Mouse (Mus musculus) MN1 (cell line): ENCODE data around the gene Slc35g3.

Experiments used
- DNase-seq: peaks from one replicate; pipeline ENCODE4 v3.0.0-alpha.2; 2016; ENCODE audit warnings: low spot score

Slc35g3 gene

DNA sequence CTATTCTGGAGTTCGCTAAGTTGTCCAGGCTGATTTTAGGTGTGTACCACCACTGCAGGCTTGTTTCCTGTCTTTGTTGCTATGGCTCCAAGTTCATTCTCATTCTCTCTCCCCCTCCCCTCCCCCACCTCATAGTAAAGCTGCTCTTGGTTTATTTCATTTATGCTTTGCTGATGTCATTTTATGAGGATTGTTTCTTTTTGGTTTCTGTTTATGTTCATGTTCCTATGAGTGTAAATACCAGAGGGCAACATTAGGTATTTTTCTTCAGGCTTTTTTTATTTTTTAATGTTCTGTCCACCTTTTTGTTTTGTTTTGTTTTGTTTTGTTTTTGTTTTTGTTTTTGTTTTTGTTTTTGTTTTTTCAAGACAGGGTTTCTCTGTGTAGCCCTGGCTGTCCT, at the start of gene Slc35g3:
Slc35g3 (minus strand) TSS at position 101 of the 400 bp plus-strand sequence.
- DNase-seq: no peak

DNA sequence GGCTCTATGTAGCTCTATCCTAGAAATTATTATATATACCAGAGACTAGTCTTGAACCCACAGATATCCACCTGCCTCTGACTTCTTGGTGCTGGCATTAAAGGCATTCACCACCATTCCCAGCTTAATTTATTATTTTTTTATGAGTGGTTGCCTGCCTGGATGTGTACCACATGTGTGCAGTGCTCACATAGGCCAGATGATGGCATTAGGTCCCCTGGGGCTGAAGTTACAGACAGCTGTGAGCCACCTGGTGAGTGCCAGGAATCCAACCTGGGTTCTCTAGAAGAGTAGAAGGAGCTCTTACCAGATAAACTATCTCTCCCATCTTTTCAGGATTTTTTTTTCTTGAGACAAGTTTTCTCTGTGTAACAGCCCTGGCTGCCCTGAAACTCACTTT, 48.5 kb upstream of the Slc35g3 start:
- DNase-seq: no peak

DNA sequence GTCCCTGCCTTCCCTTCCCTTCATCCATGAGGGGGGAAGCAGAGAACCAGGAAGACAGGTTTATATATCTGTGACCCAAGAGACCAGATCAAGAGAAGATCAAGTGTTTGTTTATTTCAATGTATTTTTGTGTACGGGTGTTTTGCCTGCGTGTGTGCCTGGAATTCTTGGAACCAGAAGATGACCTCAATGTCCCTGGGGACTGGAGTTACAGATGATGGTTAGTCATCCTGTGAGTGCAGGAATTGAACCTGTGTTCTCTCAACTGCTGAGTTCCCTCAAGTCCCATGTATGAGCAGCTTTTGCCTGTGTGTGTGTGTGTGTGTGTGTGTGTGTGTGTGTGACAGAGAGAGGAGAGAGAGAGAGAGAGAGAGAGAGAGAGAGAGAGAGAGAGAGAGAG, 45.9 kb upstream of the Slc35g3 start:
- DNase-seq: peak; percentile 45

- DNase-seq: no peak
Measured at GRCm38 (mm10) chr11:69806378-69806777, 44.6 kb upstream of the Slc35g3 start.

DNA sequence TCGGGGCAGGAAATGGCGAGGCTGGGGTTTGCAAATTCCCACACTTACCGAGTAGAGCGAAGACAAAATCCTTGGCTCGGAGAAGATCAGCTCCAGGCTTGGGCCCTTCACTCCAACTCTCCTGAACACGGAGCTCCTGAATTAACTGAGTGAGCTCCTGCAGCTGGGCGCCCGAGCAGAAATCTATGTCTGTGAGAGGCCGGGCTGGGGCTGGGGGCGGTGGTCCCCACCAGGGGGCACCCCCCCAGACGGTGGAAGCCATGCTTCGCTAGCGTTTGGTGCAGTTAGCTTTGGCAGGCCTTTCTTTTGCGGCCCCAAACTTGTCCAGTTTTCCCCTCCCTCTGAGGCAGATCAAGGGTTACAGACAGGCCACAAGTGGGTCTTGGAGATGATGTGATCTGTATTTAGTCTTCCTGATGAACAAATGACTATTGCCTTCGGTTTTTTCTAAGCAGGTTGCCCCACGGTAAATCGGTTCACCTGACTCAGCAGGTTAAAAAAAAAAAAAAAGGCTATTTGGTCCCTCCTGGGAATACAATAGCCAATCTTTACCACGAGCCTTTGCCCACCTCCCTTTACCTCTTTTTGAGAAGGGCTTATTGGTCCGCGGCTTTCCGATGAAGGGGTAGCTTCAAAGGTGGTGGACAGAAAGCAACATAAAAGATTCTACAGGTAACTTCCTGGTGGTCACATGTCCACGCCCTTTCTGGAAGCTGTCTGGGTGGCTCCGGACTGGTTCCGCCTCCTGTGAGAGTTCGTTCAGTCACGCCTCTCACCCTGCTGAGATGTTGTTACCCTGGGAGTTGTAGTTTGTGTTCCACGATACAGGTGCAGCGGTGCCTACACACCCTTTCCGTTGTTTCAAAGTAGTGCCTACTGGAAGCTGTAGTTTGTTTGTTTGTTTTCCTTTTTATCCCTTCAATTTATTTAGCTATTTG, 43.5 kb upstream of the Slc35g3 start, which contains the start of gene Tmem102:
Tmem102 (minus strand) TSS at position 653 of the 938 bp plus-strand sequence.
- DNase-seq: peak; percentile 10

- peak; percentile 53 for DNase-seq
Measured at GRCm38 (mm10) chr11:69804652-69804940, 42.8 kb upstream of the Slc35g3 start.

DNA sequence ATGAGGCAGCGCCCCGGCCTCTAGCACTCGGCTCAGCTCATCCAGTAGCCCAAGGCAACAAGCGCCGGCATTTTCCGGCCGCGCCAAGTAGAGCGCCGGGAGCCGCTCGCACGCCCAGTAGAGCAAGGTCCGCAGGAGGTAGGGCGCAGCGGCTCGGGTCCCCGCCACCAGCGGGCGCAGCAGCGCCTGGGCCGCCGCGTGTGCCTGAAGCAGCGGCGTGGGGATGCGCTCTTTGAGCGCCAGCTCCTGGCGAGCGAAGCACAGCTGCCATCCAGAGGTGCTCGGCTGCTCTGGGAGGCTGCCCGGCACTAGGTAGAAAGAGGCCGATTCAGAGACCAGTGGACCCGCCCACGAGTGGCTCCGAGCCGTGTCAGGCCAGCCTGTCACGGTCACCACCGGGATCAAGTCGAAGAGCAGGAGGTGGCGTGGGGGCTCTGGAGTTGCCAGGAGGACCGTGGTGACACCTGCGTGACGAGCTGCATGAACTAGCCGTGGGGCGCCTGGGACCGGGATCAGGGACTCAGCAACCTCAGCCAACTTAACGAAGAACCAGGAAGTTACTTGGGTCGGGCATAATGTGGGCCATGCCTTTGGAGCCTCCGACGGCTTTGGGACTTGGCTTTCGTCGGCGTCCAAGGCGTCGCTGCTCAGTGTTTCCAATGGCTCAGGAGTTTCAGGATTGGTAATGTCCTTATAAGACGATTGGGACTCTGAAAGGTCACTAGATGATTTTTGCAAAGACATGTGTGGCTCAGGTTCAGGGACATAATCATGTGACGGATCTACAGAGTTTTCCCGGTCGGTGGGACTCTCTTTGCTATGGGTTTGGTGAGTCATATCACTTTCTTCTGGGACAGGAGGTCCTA, 42.3 kb upstream of the Slc35g3 start:
- peak; percentile 89 for DNase-seq

DNA sequence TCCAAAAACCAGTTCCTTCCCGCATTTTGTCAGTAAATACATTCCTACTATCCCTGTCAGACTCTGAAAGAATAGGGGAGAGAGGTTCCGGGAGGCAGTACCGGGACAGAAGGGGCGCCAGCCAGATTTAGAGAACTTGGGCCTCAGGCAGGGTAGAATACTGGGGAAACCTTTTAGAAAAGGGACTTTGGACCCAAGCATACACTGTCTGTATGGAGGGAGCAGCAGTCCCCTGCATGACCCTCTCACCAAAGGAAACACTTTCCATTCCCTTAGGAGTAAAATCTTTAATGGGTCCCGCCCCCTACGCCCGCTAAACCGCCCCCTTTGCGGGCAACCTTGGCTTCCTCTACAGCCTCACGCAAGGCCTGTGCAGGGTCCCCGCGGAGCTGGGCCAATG, 41.6 kb upstream of the Slc35g3 start:
- DNase-seq: no peak

DNA sequence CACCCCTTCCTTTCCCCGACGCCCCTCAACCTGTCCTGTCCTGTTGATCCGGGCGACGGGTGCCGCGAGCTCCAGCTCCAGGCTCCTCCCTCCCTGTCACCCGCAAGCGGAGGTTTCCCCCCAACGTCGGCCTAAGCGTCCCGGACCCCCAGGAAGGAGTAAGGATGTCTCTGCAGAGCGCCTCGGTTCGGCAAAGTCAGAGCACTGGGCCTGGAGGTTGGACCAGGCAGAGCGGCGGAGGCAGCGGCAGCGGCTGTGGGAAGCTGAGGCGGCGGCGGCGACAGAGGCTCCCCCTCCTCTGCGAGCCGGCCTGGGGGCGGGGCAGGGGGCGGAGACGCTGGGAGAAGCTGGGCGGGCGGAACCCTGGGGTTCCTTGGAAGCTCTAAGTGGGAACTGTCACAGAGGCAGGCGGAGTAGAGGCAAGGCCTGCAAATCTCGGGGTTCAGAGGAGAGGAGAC, 40.9 kb upstream of the Slc35g3 start:
- peak; percentile 75 for DNase-seq

- no peak for DNase-seq
Measured at GRCm38 (mm10) chr11:69801379-69801977, 39.7 kb upstream of the Slc35g3 start, which contains the start of gene Fgf11. Fgf11 (minus strand) TSS chr11:69801857.

- peak; percentile 63 for DNase-seq
Measured at GRCm38 (mm10) chr11:69800392-69801197, 38.8 kb upstream of the Slc35g3 start.

- DNase-seq: peak; percentile 43
Measured at GRCm38 (mm10) chr11:69800138-69800391, 38.3 kb upstream of the Slc35g3 start.

DNA sequence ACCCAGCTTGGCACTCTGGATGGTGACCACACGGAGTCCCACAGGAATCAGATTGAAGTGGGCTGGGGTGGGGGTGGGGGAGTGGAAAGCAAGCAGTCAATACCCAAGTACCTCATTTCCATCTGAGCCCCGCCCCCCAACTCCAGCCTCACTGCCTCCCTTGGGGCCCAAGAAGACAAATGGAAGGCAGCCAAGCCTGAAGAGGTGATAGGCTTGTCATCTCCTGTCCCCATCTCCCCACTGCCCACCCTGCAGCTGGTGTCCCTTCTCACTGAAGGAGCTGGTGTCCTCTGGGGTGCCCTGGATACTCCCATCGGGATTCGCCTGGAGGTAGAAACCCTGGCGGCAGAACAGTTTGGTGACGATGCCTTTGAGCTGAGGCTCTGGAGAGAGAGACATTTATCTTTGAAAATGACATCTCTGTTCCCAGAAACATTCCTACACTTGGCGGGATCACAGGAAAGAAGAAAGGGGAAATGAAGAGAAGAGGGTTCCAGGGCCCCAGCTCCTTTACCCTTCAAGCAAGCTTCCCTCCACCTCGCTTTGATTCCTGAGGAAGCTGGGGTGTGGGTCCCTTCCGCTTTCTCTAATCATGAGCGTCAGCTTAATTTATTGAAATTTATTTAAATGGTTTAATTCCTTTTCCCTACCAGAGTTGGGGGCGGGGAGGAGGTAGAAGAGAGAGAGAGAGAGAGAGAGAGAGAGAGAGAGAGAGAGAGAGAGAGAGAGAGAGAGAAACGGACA, 37.8 kb upstream of the Slc35g3 start:
- peak; percentile 45 for DNase-seq

GRCm38 (mm10) chr11:69797924-69798323, 36.2 kb upstream of the Slc35g3 start:
- DNase-seq: no peak

GRCm38 (mm10) chr11:69795983-69796435, 34.2 kb upstream of the Slc35g3 start:
- DNase-seq: no peak

DNA sequence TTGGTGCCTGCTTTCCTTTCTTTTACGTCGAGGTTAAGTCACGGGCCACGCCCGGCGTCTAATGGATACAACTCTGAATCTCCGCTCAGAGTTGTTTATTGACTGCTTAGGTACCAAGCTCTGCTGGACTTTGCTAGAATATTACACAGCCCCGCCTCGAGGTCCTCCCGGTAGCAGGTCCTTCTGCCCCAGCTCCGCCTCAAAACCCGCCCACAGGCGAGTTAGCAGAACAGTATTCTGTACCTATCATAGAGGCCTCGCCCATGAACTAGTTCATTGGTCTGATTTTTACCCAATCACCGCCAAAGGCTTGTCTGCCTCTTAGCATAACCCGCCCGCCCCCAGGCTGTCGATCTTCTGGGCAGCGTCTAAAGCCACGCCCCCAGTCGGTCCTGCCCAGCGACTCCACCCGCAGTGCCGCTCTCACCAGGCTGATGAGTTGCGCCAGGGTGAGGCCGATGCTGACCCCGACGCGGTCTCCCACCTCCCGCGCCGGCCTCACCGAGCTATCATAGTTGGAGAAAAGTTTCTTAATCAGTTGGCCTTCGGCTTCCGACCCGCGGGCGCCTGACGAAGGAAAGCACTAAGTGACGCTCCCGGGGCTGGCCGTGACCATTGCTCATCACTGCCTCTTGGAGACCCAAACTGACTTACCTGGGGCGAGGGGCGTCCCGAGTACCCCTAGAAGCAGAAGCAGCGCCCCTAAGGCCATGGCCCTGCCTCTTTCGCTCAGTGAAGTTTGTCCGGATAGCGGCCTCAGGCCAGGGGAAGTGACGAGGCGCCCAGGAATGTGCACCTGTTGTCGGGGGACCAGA, 33.6 kb upstream of the Slc35g3 start, which contains the start of gene Chrnb1:
Chrnb1 (minus strand) TSS at position 776 of the 815 bp plus-strand sequence.
- peak; percentile 94 for DNase-seq

- DNase-seq: no peak
Measured at GRCm38 (mm10) chr11:69793429-69793828, 31.7 kb upstream of the Slc35g3 start.

DNA sequence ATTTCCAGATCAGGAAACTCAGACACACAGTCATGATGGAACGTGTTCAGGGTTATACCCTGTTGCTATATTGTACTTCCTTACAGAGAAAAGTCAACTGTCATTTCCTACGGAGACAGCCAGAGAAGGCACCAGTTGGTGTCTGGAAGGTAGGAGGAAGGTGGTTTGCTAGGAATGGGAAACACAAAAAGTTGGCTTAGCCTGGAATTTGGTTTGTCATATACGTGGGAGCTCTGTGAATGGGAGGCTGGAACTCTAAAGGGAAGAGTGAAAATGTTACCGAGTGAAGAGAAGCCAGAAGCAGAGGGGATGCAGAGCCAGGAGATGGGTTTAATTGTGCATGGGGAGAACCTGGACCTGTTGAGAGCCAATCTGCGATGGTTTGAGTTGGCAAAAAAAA, 29.7 kb upstream of the Slc35g3 start:
- no peak for DNase-seq

- DNase-seq: no peak
Measured at GRCm38 (mm10) chr11:69789431-69789830, 27.7 kb upstream of the Slc35g3 start.

DNA sequence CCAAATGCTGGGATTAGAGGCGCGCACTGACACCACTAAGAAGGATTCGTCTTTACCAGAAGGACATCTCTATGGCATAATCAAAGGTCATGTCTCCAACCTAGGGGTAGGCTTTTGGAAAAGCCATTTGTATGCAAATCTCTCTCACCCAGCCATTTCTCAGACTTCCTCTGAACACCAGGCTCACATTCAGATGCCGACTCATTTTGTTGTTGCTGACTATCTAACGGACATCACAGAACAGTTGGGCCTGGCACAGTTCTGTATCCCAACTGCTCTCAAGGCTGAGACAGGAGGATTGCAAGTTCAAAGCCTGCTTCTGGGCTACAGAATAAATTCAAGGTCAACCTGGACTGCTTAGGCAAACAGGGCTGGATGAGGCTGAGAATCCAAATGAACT, 25.5 kb upstream of the Slc35g3 start:
- no peak for DNase-seq
